Mouse (Mus musculus): ENCODE results near the gene Mettl2. TPM values are rescaled to one million over a fixed set of nuclear protein-coding genes. Genes with fewer than 3 reads are reported as not detected.
"Not testable (repeated sequence)": the region's sequence is repeated elsewhere in the genome, so short reads cannot be mapped to it uniquely, and the experiment has no call there.

Gene Mettl2
- total and polyA plus RNA-seq, 2 experiments from 2014 or later, result 31.6 to 38.1 TPM

DNA sequence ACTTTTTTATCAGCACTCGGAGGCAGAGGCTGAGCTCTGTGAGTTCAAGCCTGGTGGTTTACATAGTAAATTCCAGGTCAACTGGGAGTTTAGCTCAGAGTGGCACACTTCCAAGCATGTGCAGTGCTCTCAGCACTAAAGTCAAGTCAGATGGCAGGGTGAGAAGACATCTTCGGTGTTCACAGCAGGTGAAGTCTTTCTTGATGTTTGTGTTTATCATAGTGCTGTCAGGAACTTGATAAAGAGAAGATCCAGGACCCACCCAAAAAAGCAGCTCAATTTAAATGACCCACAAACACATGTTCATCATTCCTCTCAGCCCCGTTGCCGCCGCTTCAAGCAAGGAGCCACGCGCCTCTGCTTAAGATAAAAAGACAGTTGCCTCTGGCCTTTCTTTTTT lies 9.5 kb downstream of the Mettl2 start:
- ATAC-seq, result no peak
- 99% methylated on average over 7 of the region's 7 CpGs for WGBS

GRCm38 (mm10) chr11:105137255-105137654 lies 11.0 kb downstream of the Mettl2 start:
- not testable (repeated sequence) for H3K4me2 ChIP-seq (ENCODE audit: low read depth); DNase-seq; H3K4me1 ChIP-seq (ENCODE audit: insufficient read depth); H3K27me3 ChIP-seq (ENCODE audit: insufficient read depth, low read length); H3K9ac ChIP-seq; H3K27ac ChIP-seq (ENCODE audit: low read depth, low read length); H3K9me3 ChIP-seq (ENCODE audit: low read length); ATAC-seq; H3K4me3 ChIP-seq (ENCODE audit: low read depth, low read length)
- 94% methylated on average over 2 of the region's 2 CpGs for WGBS
- H3K36me3 ChIP-seq (ENCODE audit: insufficient read depth), result peaks cover 81% of the 10 kb centered on the region

More for the DNA sequence above, 9.5 kb downstream of the Mettl2 start:
- DNase-seq, result no peak
- Histone ChIP-seq H3K9ac (no peak overlapping the region), H3K36me3 (ENCODE audit: insufficient read depth) (peaks cover 87% of the 10 kb centered on the region), H3K4me3 (ENCODE audit: low read depth, low read length) (no peak overlapping the region), H3K9me3 (ENCODE audit: low read length) (no peaks in the 10 kb centered on the region), H3K27me3 (ENCODE audit: insufficient read depth, low read length) (no peaks in the 10 kb centered on the region), H3K4me1 (ENCODE audit: insufficient read depth) (no peaks in the 10 kb centered on the region), H3K4me2 (ENCODE audit: low read depth) (no peak overlapping the region), H3K27ac (ENCODE audit: low read depth, low read length) (no peak overlapping the region)
- TF ChIP-seq CTCF (IDR thresholded peaks at IDR 0.05; ENCODE audit: low read depth), result no peak

DNA sequence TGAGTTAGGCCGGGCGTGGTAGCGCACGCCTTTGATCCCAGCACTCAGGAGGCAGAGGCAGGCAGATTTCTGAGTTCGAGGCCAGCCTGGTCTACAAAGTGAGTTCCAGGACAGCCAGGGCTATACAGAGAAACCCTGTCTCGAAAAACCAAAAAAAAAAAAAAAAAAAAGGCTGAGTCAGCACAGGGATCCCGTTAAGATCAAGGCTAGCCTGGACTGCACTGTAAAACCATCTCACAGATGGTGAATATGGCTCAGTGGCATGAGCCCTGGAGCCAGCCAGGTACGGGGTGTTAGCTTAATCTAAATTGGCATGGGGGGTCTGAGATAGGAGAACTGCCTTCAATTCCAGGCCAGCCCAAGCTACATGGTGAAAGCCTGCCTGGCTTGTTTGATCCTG lies 14.3 kb downstream of the Mettl2 start:
- not testable (repeated sequence) for H3K9me3 ChIP-seq (ENCODE audit: low read length); H3K27me3 ChIP-seq (ENCODE audit: insufficient read depth, low read length); H3K9ac ChIP-seq; H3K27ac ChIP-seq (ENCODE audit: low read depth, low read length); ATAC-seq; H3K4me1 ChIP-seq (ENCODE audit: insufficient read depth); H3K4me2 ChIP-seq (ENCODE audit: low read depth); DNase-seq; H3K4me3 ChIP-seq (ENCODE audit: low read depth, low read length)
- H3K36me3 ChIP-seq (ENCODE audit: insufficient read depth), result peaks cover 48% of the 10 kb centered on the region
- WGBS, result 96% methylated on average over 6 of the region's 8 CpGs

GRCm38 (mm10) chr11:105141115-105141514 lies 14.9 kb downstream of the Mettl2 start:
- no peak overlapping the region for H3K4me2 ChIP-seq (ENCODE audit: low read depth)
- no peak for TF ChIP-seq CTCF (IDR thresholded peaks at IDR 0.05; ENCODE audit: low read depth)
- no peaks in the 10 kb centered on the region for H3K4me1 ChIP-seq (ENCODE audit: insufficient read depth)
- WGBS, result 95% methylated on average over 5 of the region's 5 CpGs
- peaks cover 42% of the 10 kb centered on the region for H3K36me3 ChIP-seq (ENCODE audit: insufficient read depth)
- H3K4me3 ChIP-seq (ENCODE audit: low read depth, low read length), result no peak overlapping the region
- no peaks in the 10 kb centered on the region for H3K27me3 ChIP-seq (ENCODE audit: insufficient read depth, low read length)
- ATAC-seq (no peak), DNase-seq (no peak)
- H3K27ac ChIP-seq (ENCODE audit: low read depth, low read length), result no peak overlapping the region
- no peak overlapping the region for H3K9ac ChIP-seq
- no peaks in the 10 kb centered on the region for H3K9me3 ChIP-seq (ENCODE audit: low read length)

DNA sequence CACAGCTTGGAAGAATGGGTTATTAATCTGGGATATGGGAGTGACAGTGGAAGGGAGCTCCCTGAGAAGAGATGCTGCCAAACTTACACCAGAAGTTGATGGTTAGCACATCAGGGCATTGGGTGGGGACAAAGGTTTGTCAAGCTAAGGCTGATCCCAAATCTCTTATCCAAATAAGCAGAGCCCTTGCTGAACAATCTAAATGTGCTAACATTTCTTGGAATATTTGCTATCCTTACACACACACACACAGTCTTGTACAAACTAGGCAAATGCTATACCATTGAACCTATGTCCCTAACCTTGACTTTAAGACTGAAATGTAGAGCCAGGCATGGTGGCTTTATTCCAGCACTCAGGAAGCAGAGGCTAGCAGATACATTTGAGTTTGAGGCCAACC lies 17.3 kb downstream of the Mettl2 start:
- no peak for TF ChIP-seq CTCF (IDR thresholded peaks at IDR 0.05; ENCODE audit: low read depth)
- no peaks in the 10 kb centered on the region for H3K4me1 ChIP-seq (ENCODE audit: insufficient read depth)
- no peak overlapping the region for H3K9ac ChIP-seq
- DNase-seq (no peak), ATAC-seq (no peak)
- H3K27ac ChIP-seq (ENCODE audit: low read depth, low read length), result no peak overlapping the region
- H3K4me2 ChIP-seq (ENCODE audit: low read depth), result no peak overlapping the region
- H3K36me3 ChIP-seq (ENCODE audit: insufficient read depth), result peaks cover 21% of the 10 kb centered on the region
- H3K9me3 ChIP-seq (ENCODE audit: low read length), result no peaks in the 10 kb centered on the region
- no peak overlapping the region for H3K4me3 ChIP-seq (ENCODE audit: low read depth, low read length)
- H3K27me3 ChIP-seq (ENCODE audit: insufficient read depth, low read length), result no peaks in the 10 kb centered on the region

DNA sequence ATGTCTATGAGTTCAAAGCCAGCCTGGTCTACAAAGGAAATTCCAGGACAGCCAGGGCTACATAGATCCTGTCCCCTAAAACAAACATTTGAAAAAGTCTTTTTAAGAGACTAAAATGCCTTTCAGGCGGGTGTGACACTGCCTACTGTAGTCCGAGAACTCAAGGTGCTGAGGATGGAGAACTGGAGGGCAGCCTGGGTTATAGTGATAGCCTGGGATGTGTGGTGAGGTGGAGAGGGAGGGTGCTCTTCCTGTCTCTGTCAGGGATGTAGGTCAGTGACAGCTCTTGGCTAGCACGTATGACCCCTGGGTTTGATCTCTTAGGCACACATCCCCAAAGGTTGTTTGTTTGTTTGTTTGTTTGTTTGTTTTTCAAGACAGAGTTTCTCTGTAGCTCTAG lies 17.9 kb downstream of the Mettl2 start:
- Histone ChIP-seq H3K4me2 (ENCODE audit: low read depth) (no peak overlapping the region), H3K9me3 (ENCODE audit: low read length) (no peaks in the 10 kb centered on the region), H3K9ac (no peak overlapping the region), H3K27me3 (ENCODE audit: insufficient read depth, low read length) (no peaks in the 10 kb centered on the region), H3K27ac (ENCODE audit: low read depth, low read length) (no peak overlapping the region), H3K4me1 (ENCODE audit: insufficient read depth) (no peaks in the 10 kb centered on the region), H3K36me3 (ENCODE audit: insufficient read depth) (peaks cover 20% of the 10 kb centered on the region), H3K4me3 (ENCODE audit: low read depth, low read length) (no peak overlapping the region)
- TF ChIP-seq CTCF (IDR thresholded peaks at IDR 0.05; ENCODE audit: low read depth), result no peak
- ATAC-seq (no peak), DNase-seq (no peak)
- 89% methylated on average over 3 of the region's 3 CpGs for WGBS

GRCm38 (mm10) chr11:105144508-105145210 lies 18.4 kb downstream of the Mettl2 start:
- H3K27ac ChIP-seq (ENCODE audit: low read depth, low read length), result no peak overlapping the region
- H3K4me3 ChIP-seq (ENCODE audit: low read depth, low read length), result no peak overlapping the region
- H3K27me3 ChIP-seq (ENCODE audit: insufficient read depth, low read length), result no peaks in the 10 kb centered on the region
- no peak overlapping the region for H3K4me2 ChIP-seq (ENCODE audit: low read depth)
- no peaks in the 10 kb centered on the region for H3K4me1 ChIP-seq (ENCODE audit: insufficient read depth)
- ATAC-seq, result no peak
- H3K9me3 ChIP-seq (ENCODE audit: low read length), result no peaks in the 10 kb centered on the region
- H3K9ac ChIP-seq, result no peak overlapping the region
- no peak for DNase-seq
- H3K36me3 ChIP-seq (ENCODE audit: insufficient read depth), result peaks cover 15% of the 10 kb centered on the region
- TF ChIP-seq CTCF (IDR thresholded peaks at IDR 0.05; ENCODE audit: low read depth), result no peak
- WGBS, result 84% methylated on average over 11 of the region's 11 CpGs
